Mouse (Mus musculus) lung, adult 2 months (tissue): ENCODE measurements around the gene Trib2. TPM values are rescaled to one million over a fixed set of nuclear protein-coding genes. Genes with fewer than 3 reads are reported as not detected.

Source experiments
- DNase-seq: peaks from one replicate; pipeline ENCODE4 v3.0.0; 2022
- H3K4me1 ChIP-seq: fragments of 200-500 bp; 2 replicates; pipeline ENCODE4 v1.6.1; 2011; ENCODE audit warnings: low read length; ENCODE audit not compliant: control insufficient read depth, insufficient read depth
- H3K4me3 ChIP-seq: fragments of 200-500 bp; replicated peaks from 2 replicates; pipeline ENCODE3; 2011; ENCODE audit warnings: low read depth, mild to moderate bottlenecking, control low read depth, low read length; ENCODE audit errors: extremely low read depth
- CTCF ChIP-seq: fragments of 200-500 bp; IDR thresholded peaks from 2 replicates; pipeline ENCODE4 v1.5.1; 2011; ENCODE audit warnings: mild to moderate bottlenecking, low read length, control low read depth; ENCODE audit not compliant: insufficient read depth
- POLR2A ChIP-seq: fragments of 200-500 bp; IDR thresholded peaks from 2 replicates; pipeline ENCODE4 v1.6.1; 2011; ENCODE audit warnings: low read depth, mild to moderate bottlenecking, control low read depth, low read length, borderline replicate concordance; ENCODE audit errors: extremely low read depth
- WGBS: fragments of 180-500 bp; shearing (Covaris S2); methylation state at CpG from one replicate; pipeline ENCODE4 v1.1.7; 2018; 5-methylcytosine and 5-hydroxymethylcytosine counted together
- polyA plus RNA-seq: library from polyadenylated mRNA; depleted of rRNA; stranded (reverse); fragments of >200 nt; gene quantifications from 2 replicates; pipeline ENCODE4 v1.2.3, GENCODE M21; 2012; rRNA removed

Trib2 gene
- 34.0 and 36.0 TPM in 2 replicates for polyA plus RNA-seq

GRCm38 (mm10) chr12:15816740-15817178, at the start of gene Trib2:
TSS of gene Trib2 (minus strand) at chr12:15816922.
- peak; percentile 24; the same call in 1 of the 2 replicates for TF ChIP-seq CTCF
- TF ChIP-seq POLR2A = peak; percentile 48; the same call in 1 of the 2 replicates
- 2% methylated on average over 50 of the region's 50 CpGs for WGBS
- peak; percentile 77 for DNase-seq
- Histone ChIP-seq H3K4me3 (peak within 1 kb of the TSS; percentile 94), H3K4me1 (peaks cover 6% of the 10 kb centered on the region; the same call in 1 of the 2 replicates)

GRCm38 (mm10) chr12:15858005-15858404, 41.3 kb upstream of the Trib2 start:
- Histone ChIP-seq H3K4me1 (no peaks in the 10 kb centered on the region; the same call in 1 of the 2 replicates), H3K4me3 (no peak overlapping the region)
- no peak for DNase-seq
- WGBS = 61% methylated on average over 4 of the region's 4 CpGs
- TF ChIP-seq POLR2A = no peak
- no peak for TF ChIP-seq CTCF

GRCm38 (mm10) chr12:15855891-15856290, 39.2 kb upstream of the Trib2 start:
- DNase-seq = no peak
- Histone ChIP-seq H3K4me3 (no peak overlapping the region), H3K4me1 (no peaks in the 10 kb centered on the region; the same call in 1 of the 2 replicates)
- 85% methylated on average over 5 of the region's 5 CpGs for WGBS
- no peak for TF ChIP-seq CTCF
- no peak for TF ChIP-seq POLR2A

- peak; percentile 11 for DNase-seq
- Histone ChIP-seq H3K4me1 (peaks cover 6% of the 10 kb centered on the region), H3K4me3 (no peak overlapping the region)
- TF ChIP-seq POLR2A (no peak), CTCF (no peak)
- WGBS = 41% methylated on average over 4 of the region's 4 CpGs
Measured at GRCm38 (mm10) chr12:15852781-15853180, 36.1 kb upstream of the Trib2 start.

GRCm38 (mm10) chr12:15852031-15852430, 35.3 kb upstream of the Trib2 start:
- TF ChIP-seq CTCF (no peak), POLR2A (no peak)
- WGBS = 90% methylated on average over 4 of the region's 4 CpGs
- no peak for DNase-seq
- no peak overlapping the region for H3K4me3 ChIP-seq
- peaks cover 6% of the 10 kb centered on the region for H3K4me1 ChIP-seq

- WGBS = 52% methylated on average over 8 of the region's 8 CpGs
- Histone ChIP-seq H3K4me1 (peaks cover 6% of the 10 kb centered on the region), H3K4me3 (no peak overlapping the region)
- peak; percentile 54 for DNase-seq
- no peak for TF ChIP-seq CTCF
- TF ChIP-seq POLR2A = no peak
Measured at GRCm38 (mm10) chr12:15850441-15850895, 33.7 kb upstream of the Trib2 start.

GRCm38 (mm10) chr12:15849861-15850294, 33.2 kb upstream of the Trib2 start:
- peak; percentile 49 for DNase-seq
- no peak overlapping the region for H3K4me3 ChIP-seq
- TF ChIP-seq CTCF = no peak
- no peak for TF ChIP-seq POLR2A
- 34% methylated on average over 3 of the region's 3 CpGs for WGBS
- H3K4me1 ChIP-seq = peaks cover 6% of the 10 kb centered on the region

- Histone ChIP-seq H3K4me3 (no peak overlapping the region), H3K4me1 (peaks cover 6% of the 10 kb centered on the region)
- WGBS = 89% methylated on average over 4 of the region's 4 CpGs
- TF ChIP-seq POLR2A = no peak
- TF ChIP-seq CTCF = no peak
- no peak for DNase-seq
Measured at GRCm38 (mm10) chr12:15848391-15848790, 31.7 kb upstream of the Trib2 start.

- TF ChIP-seq CTCF = no peak
- no peak for TF ChIP-seq POLR2A
- no peak overlapping the region for H3K4me3 ChIP-seq
- no peak for DNase-seq
- H3K4me1 ChIP-seq = peaks cover 2% of the 10 kb centered on the region; the same call in 1 of the 2 replicates
- WGBS = 74% methylated on average over 3 of the region's 3 CpGs
Measured at GRCm38 (mm10) chr12:15844701-15845100, 28.0 kb upstream of the Trib2 start.

- 92% methylated on average over 12 of the region's 12 CpGs for WGBS
- no peak for DNase-seq
- no peak overlapping the region for H3K4me3 ChIP-seq
- TF ChIP-seq POLR2A (no peak), CTCF (no peak)
- no peaks in the 10 kb centered on the region for H3K4me1 ChIP-seq
Measured at GRCm38 (mm10) chr12:15840864-15841557, 24.3 kb upstream of the Trib2 start.
